Mouse (Mus musculus) heart, postnatal 0 days (tissue): ENCODE results near the gene Ap3b2.

Experiments
- CTCF ChIP-seq: IDR thresholded peaks from 2 replicates; pipeline ENCODE4 v1.5.1; 2016; ENCODE audit warnings: antibody characterized with exemption, control low read depth, low read depth
- EP300 ChIP-seq: IDR thresholded peaks from 2 replicates; pipeline ENCODE4 v1.6.1; 2016; ENCODE audit warnings: antibody characterized with exemption, low read depth

DNA sequence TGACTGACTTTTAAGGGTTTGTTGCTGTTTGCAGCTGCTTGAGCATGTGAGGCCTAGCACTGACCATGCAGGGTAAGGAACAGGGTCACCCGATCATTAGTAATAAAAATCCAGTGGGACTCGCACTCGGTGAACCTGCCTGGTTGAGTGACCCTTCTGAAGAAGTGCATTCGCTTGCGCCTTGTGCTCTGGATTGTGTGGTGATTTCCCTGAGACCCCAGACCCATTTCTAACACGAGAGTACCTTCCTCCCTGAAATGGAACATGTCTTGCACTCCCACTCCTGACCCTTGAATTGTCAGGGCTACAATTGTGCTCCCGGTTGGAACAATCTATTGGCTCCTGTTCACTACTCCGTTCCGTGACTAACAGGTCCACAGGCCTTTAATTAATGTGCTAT lies 1.1 kb downstream of the Ap3b2 start:
- TF ChIP-seq CTCF, result no peak
- no peak for TF ChIP-seq EP300
